Mouse (Mus musculus): ENCODE data around the gene Lhfpl4. TPM values are rescaled to one million over a fixed set of nuclear protein-coding genes. Genes with fewer than 3 reads are reported as not detected.

Lhfpl4 gene
- polyA plus RNA-seq (2016; fragmentation: Nextera tagmentation; extraction: Ambion mirVana), result 4.7 and 5.0 TPM in 2 replicates

- DNase-seq (ENCODE audit: low spot score), result peak; percentile 57
- H3K4me1 ChIP-seq, result peaks cover 20% of the 10 kb centered on the region
- peak within 1 kb of the TSS; percentile 76 for H3K27ac ChIP-seq (replicated peaks)
- H3K27me3 ChIP-seq (replicated peaks; ENCODE audit: low read depth, poor library complexity, severe bottlenecking), result peaks cover 59% of the 10 kb centered on the region
- WGBS, result under 1% methylated on average over 57 of the region's 66 CpGs
- H3K36me3 ChIP-seq (replicated peaks), result no peaks in the 10 kb centered on the region
- peak within 1 kb of the TSS; percentile 74 for H3K4me3 ChIP-seq
- no peaks in the 10 kb centered on the region for H3K9me3 ChIP-seq
Measured at GRCm38 (mm10) chr6:113194841-113195595, at the start of gene Lhfpl4. Lhfpl4 (minus strand) TSS chr6:113195384.

- no peaks in the 10 kb centered on the region for H3K9me3 ChIP-seq
- no peak overlapping the region for H3K27ac ChIP-seq (replicated peaks)
- H3K4me3 ChIP-seq, result no peak overlapping the region
- 92% methylated on average over 1 of the region's 1 CpGs for WGBS
- H3K4me1 ChIP-seq, result peaks cover 13% of the 10 kb centered on the region
- H3K27me3 ChIP-seq (replicated peaks; ENCODE audit: low read depth, poor library complexity, severe bottlenecking), result no peaks in the 10 kb centered on the region
- peaks cover 54% of the 10 kb centered on the region for H3K36me3 ChIP-seq (replicated peaks)
- DNase-seq (ENCODE audit: low spot score), result no peak
Measured at GRCm38 (mm10) chr6:113242753-113243152, 47.6 kb upstream of the Lhfpl4 start.

- no peak for DNase-seq (ENCODE audit: low spot score)
- peaks cover 17% of the 10 kb centered on the region for H3K4me1 ChIP-seq
- H3K27me3 ChIP-seq (replicated peaks; ENCODE audit: low read depth, poor library complexity, severe bottlenecking), result no peaks in the 10 kb centered on the region
- peaks cover 27% of the 10 kb centered on the region for H3K36me3 ChIP-seq (replicated peaks)
- 42% methylated on average over 6 of the region's 6 CpGs for WGBS
- 0 out of 2 replicates have a peak overlapping the region, but pooled peaks have one; percentile 84 for H3K27ac ChIP-seq (replicated peaks)
- H3K9me3 ChIP-seq, result no peaks in the 10 kb centered on the region
- H3K4me3 ChIP-seq, result peak overlapping the region; percentile 99
Measured at GRCm38 (mm10) chr6:113238442-113238841, 43.3 kb upstream of the Lhfpl4 start.

- WGBS, result under 1% methylated on average over 55 of the region's 55 CpGs
- Histone ChIP-seq H3K27ac (replicated peaks) (peak within 1 kb of the TSS; percentile 84), H3K4me1 (peaks cover 17% of the 10 kb centered on the region), H3K9me3 (no peaks in the 10 kb centered on the region), H3K4me3 (peak within 1 kb of the TSS; percentile 99), H3K27me3 (replicated peaks; ENCODE audit: low read depth, poor library complexity, severe bottlenecking) (no peaks in the 10 kb centered on the region), H3K36me3 (replicated peaks) (peaks cover 20% of the 10 kb centered on the region)
- DNase-seq (ENCODE audit: low spot score), result peak; percentile 100
Measured at GRCm38 (mm10) chr6:113237542-113238270, 42.5 kb upstream of the Lhfpl4 start, which contains the start of gene Mtmr14. Mtmr14 (plus strand) TSS chr6:113237843.

- Histone ChIP-seq H3K9me3 (no peaks in the 10 kb centered on the region), H3K27me3 (replicated peaks; ENCODE audit: low read depth, poor library complexity, severe bottlenecking) (no peaks in the 10 kb centered on the region), H3K4me3 (no peak overlapping the region), H3K4me1 (peaks cover 17% of the 10 kb centered on the region), H3K27ac (replicated peaks) (no peak overlapping the region), H3K36me3 (replicated peaks) (peaks cover 3% of the 10 kb centered on the region)
- no peak for DNase-seq (ENCODE audit: low spot score)
- WGBS, result 76% methylated on average over 5 of the region's 5 CpGs
Measured at GRCm38 (mm10) chr6:113235141-113235540, 40.0 kb upstream of the Lhfpl4 start.

DNA sequence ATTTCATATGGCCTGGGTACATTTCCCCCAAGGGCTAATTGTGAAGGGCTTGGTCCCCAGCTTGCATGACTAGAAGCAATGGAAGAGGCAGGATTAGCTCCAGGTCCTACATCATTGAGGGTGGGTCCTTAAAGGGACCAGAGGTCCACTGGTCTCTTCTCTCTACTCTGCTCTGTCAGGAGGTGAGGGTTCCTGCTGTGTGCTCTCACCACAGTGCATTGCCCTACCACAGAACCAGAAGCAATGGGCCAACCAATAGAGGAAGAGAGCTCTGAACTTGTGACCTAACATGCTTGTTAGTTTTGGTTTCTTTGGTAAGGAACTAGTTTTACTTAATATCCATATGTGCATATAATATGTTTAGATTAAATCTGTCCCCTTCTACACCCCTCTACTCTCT lies 31.5 kb upstream of the Lhfpl4 start:
- H3K27ac ChIP-seq (replicated peaks), result no peak overlapping the region
- DNase-seq (ENCODE audit: low spot score), result no peak

DNA sequence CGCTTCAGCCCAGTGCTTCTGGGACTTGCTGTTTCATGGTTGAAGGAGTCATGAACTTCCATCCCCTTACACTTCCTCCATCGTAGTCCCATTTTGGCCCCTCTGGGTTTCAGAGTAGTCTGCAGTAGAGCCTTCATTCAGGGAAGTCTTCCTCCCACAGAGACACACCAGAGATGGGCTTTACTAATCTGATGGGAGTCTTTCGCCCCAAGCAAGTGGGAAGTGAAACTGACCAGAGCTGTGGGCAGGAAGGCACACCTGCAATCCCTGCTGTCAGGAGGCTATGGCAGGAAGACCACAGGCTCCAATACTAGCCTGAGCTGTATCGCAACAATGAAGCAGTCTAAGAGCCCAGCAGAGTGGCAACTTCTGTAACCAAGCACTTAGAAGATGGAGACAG lies 30.6 kb upstream of the Lhfpl4 start:
- no peaks in the 10 kb centered on the region for H3K9me3 ChIP-seq
- no peak overlapping the region for H3K4me3 ChIP-seq
- H3K27ac ChIP-seq (replicated peaks), result no peak overlapping the region
- H3K4me1 ChIP-seq, result no peaks in the 10 kb centered on the region
- DNase-seq (ENCODE audit: low spot score), result no peak
- H3K36me3 ChIP-seq (replicated peaks), result no peaks in the 10 kb centered on the region
- no peaks in the 10 kb centered on the region for H3K27me3 ChIP-seq (replicated peaks; ENCODE audit: low read depth, poor library complexity, severe bottlenecking)
- 80% methylated on average over 4 of the region's 4 CpGs for WGBS

More for the DNA sequence above, 31.5 kb upstream of the Lhfpl4 start:
- Histone ChIP-seq H3K36me3 (replicated peaks) (no peaks in the 10 kb centered on the region), H3K27me3 (replicated peaks; ENCODE audit: low read depth, poor library complexity, severe bottlenecking) (no peaks in the 10 kb centered on the region), H3K4me1 (no peaks in the 10 kb centered on the region), H3K4me3 (no peak overlapping the region), H3K9me3 (no peaks in the 10 kb centered on the region)

GRCm38 (mm10) chr6:113216280-113216679 lies 21.1 kb upstream of the Lhfpl4 start:
- WGBS, result 70% methylated on average over 2 of the region's 2 CpGs
- no peak overlapping the region for H3K27ac ChIP-seq (replicated peaks)
- no peak for DNase-seq (ENCODE audit: low spot score)
- H3K36me3 ChIP-seq (replicated peaks), result no peaks in the 10 kb centered on the region
- H3K27me3 ChIP-seq (replicated peaks; ENCODE audit: low read depth, poor library complexity, severe bottlenecking), result no peaks in the 10 kb centered on the region
- H3K4me3 ChIP-seq, result no peak overlapping the region
- H3K9me3 ChIP-seq, result no peaks in the 10 kb centered on the region
- no peaks in the 10 kb centered on the region for H3K4me1 ChIP-seq

DNA sequence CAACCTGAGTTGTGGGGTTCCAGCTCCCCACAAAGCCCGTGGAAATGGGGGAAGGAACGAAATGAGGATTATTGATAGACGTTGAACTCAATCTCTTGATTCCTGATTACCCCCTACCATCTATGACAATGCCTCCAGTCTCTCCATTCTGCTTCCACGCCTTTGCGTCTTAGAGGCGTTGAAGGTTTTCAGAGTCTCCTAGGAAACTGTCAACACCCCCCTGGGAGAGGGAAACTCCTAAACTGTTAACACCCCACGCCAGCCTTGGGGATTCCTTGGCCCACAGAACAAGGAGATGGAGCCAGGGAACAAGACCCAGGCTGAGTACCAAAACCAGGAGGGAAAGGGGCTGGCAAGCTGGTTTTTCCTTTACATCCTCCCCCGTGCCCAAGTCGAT lies 410 bp upstream of the Lhfpl4 start:
- no peaks in the 10 kb centered on the region for H3K36me3 ChIP-seq (replicated peaks)
- H3K4me1 ChIP-seq, result peaks cover 20% of the 10 kb centered on the region
- DNase-seq (ENCODE audit: low spot score), result no peak
- no peaks in the 10 kb centered on the region for H3K9me3 ChIP-seq
- H3K27me3 ChIP-seq (replicated peaks; ENCODE audit: low read depth, poor library complexity, severe bottlenecking), result peaks cover 59% of the 10 kb centered on the region
- peak overlapping the region; percentile 74 for H3K4me3 ChIP-seq
- 0 out of 2 replicates have a peak overlapping the region, but pooled peaks have one; percentile 76 for H3K27ac ChIP-seq (replicated peaks)
- WGBS, result 11% methylated on average over 9 of the region's 9 CpGs

DNA sequence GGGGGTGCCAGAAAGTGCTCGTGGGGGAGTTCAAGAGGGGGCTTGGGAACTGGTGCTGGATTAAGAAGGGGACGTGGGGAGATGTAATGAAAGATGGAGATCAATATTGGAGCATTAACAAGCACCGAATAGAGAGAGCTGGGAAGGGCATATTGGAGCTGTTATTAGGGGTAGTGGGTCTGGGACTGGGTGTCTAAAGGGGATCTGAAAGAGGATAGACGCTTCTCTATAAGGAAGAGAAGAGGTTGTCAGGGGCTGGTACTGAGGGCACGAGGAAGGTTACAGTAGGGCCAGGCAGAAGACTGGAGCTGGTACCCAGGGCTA lies 705 bp downstream of the Lhfpl4 start:
- 6% methylated on average over 5 of the region's 5 CpGs for WGBS

GRCm38 (mm10) chr6:113193765-113194460 lies 1.3 kb downstream of the Lhfpl4 start:
- Histone ChIP-seq H3K27ac (replicated peaks) (no peak overlapping the region), H3K36me3 (replicated peaks) (no peaks in the 10 kb centered on the region)

More for the DNA sequence above, 705 bp downstream of the Lhfpl4 start:
- no peak for DNase-seq (ENCODE audit: low spot score)
- peaks cover 59% of the 10 kb centered on the region for H3K27me3 ChIP-seq (replicated peaks; ENCODE audit: low read depth, poor library complexity, severe bottlenecking)
- H3K27ac ChIP-seq (replicated peaks), result peak overlapping the region; percentile 76; the same call in 1 of the 2 replicates
- H3K36me3 ChIP-seq (replicated peaks), result no peaks in the 10 kb centered on the region
- peaks cover 20% of the 10 kb centered on the region for H3K4me1 ChIP-seq
- H3K4me3 ChIP-seq, result peak overlapping the region; percentile 74
- H3K9me3 ChIP-seq, result no peaks in the 10 kb centered on the region

DNA sequence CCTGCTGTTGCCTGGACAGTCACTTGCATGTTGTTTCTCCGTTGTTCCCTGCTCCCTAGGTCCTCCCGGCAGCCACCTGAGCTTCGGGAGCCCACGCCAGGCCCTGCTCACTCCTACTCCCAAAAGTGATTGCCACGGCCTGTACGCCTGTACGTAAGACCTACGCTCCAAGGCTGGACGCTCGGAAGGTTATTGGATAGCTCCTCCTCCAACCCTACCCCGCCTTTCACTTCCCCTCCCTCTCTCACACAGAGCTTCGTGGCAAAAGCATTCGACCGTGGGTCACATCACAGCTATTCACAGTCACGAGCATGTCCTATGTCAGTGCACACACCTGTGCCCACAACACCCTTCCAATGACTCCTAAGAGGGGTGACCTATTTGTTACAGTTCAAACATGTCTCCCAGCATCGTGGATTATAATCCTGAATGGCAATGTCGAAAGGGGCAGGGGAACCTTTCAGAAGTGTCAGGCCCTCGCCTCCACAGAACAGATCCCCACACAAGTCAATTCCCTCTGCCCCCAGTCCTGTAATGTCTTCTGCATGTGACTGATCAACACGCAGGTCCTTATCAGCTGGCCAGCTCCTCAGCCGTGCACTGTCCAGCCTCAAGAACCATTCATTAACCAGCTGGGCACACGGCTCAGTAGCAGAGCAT lies 10.2 kb downstream of the Lhfpl4 start:
- no peaks in the 10 kb centered on the region for H3K36me3 ChIP-seq (replicated peaks)
- no peaks in the 10 kb centered on the region for H3K4me1 ChIP-seq
- 82% methylated on average over 21 of the region's 21 CpGs for WGBS
- H3K27me3 ChIP-seq (replicated peaks; ENCODE audit: low read depth, poor library complexity, severe bottlenecking), result no peaks in the 10 kb centered on the region
- no peaks in the 10 kb centered on the region for H3K9me3 ChIP-seq
- DNase-seq (ENCODE audit: low spot score), result no peak
- no peak overlapping the region for H3K4me3 ChIP-seq
- H3K27ac ChIP-seq (replicated peaks), result no peak overlapping the region

More at GRCm38 (mm10) chr6:113193765-113194460, 1.3 kb downstream of the Lhfpl4 start:
- 2% methylated on average over 46 of the region's 46 CpGs for WGBS
- H3K9me3 ChIP-seq, result no peaks in the 10 kb centered on the region
- peaks cover 59% of the 10 kb centered on the region for H3K27me3 ChIP-seq (replicated peaks; ENCODE audit: low read depth, poor library complexity, severe bottlenecking)
- DNase-seq (ENCODE audit: low spot score), result peak; percentile 79
- peaks cover 20% of the 10 kb centered on the region for H3K4me1 ChIP-seq
- H3K4me3 ChIP-seq, result peak overlapping the region; percentile 74
